Mouse (Mus musculus): ENCODE results near the gene Sbno2. TPM values are rescaled to one million over a fixed set of nuclear protein-coding genes. Genes with fewer than 3 reads are reported as not detected.

The Sbno2 gene
- polyA plus RNA-seq, 2 experiments from 2014 or later = 28.4 to 54.8 TPM

DNA sequence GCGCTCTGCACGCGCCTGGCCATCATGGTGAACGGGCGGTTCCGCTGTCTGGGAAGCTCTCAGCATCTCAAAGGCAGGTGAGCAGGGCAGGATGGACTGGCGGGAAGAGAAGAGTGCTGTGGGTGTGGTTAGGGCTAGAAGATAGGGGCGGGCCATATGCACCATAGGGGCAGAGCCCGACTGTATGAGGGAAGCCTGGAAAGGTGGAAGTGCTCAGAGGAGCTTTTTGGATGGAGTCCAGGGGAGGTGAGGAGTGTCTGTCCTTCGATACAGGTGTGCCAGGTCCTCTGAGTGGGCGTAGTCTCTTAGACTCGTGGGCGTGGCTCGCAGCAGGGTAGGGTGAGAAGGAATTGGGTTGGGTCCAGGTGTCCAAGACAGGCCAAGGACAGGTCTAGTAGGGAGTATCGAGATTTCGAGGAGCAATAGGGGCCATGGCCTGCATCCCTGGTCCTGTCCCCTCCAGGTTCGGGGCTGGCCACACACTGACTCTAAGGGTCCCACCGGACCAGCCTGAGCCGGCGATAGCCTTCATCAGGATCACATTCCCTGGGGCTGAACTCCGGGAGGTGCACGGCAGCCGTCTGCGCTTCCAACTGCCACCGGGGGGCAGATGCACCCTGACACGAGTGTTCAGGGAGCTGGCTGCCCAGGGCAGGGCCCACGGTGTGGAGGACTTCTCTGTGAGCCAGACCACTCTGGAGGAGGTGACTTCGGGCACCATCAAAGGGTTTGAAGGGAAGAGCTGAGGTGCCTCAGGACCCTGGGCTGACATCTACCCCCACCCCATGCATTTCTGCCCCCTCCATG, 90.7 kb downstream of the Sbno2 start:
- ATAC-seq = no peak

DNA sequence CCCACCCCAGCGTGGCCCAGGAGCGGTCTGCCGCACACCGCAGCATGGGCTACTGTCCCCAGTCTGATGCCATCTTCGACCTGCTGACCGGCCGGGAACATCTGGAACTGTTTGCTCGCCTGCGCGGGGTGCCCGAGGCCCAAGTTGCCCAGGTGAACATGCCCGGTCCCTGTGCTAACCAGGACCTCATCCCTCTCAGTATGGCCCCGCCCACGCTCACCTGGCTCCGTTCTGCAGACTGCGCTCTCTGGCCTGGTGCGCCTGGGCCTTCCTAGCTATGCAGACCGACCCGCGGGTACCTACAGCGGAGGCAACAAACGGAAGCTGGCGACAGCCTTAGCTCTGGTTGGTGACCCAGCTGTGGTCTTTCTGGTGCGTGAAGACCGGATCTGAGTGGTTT, 91.8 kb downstream of the Sbno2 start:
- no peak for ATAC-seq

DNA sequence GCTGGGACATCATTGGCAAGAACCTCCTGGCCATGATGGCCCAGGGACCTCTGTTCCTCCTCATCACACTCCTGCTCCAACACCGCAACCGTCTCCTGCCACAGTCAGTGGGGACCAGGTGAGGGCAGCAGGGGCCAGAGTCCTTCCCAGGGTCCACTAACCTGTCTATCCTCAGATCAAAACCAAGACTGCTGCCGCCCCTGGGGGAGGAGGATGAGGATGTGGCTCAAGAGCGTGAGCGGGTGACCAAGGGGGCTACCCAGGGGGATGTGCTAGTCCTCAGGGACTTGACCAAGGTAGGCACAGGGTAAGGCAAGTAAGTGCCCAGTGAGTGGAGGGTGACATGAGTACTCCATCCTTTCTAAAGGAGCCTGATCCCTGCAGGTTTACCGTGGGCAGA, 93.6 kb downstream of the Sbno2 start:
- ATAC-seq = no peak

Other genes starting within 250 kb of the Sbno2 start
- not detected for gene Prtn3, start 231.1 kb downstream of the Sbno2 start, polyA plus RNA-seq (2017; shearing (Covaris generic))
- gene Plppr3, start 230.9 kb downstream of the Sbno2 start, polyA plus RNA-seq (2017; shearing (Covaris generic)) = 1 to 10 TPM; 2.1 to 4.5 TPM
- not detected for gene Elane, start 219.3 kb downstream of the Sbno2 start, polyA plus RNA-seq (2017; shearing (Covaris generic))
- not detected for gene Cfd, start 214.7 kb downstream of the Sbno2 start, polyA plus RNA-seq (2017; shearing (Covaris generic))
- 1 to 10 TPM; 5.0 to 7.7 TPM for gene Med16, start 196.6 kb downstream of the Sbno2 start, polyA plus RNA-seq (2017; shearing (Covaris generic))
- not detected for gene Gm26602, start 194.7 kb downstream of the Sbno2 start, polyA plus RNA-seq (2017; shearing (Covaris generic))
- under 1 TPM in 1 of 2 experiments, not detected in 1; 0.09 TPM for gene Kiss1r, start 188.6 kb downstream of the Sbno2 start, polyA plus RNA-seq (2017; shearing (Covaris generic))
- 100 to 1,000 TPM in 1 of 2 experiments, 10 to 100 TPM in 1; 93.5 to 104 TPM for gene R3hdm4, start 184.4 kb downstream of the Sbno2 start, polyA plus RNA-seq (2017; shearing (Covaris generic))
- 1 to 10 TPM; 2.7 to 3.3 TPM for gene Arid3a, start 178.5 kb downstream of the Sbno2 start, polyA plus RNA-seq (2017; shearing (Covaris generic))
- gene Wdr18, start 145.4 kb downstream of the Sbno2 start, polyA plus RNA-seq (2017; shearing (Covaris generic)) = 10 to 100 TPM; 65.1 to 77.5 TPM
- gene Grin3b, start 134.9 kb downstream of the Sbno2 start, polyA plus RNA-seq (2017; shearing (Covaris generic)) = under 1 TPM in 1 of 2 experiments, not detected in 1; 0.58 TPM
- gene Tmem259, start 121.2 kb downstream of the Sbno2 start, polyA plus RNA-seq (2017; shearing (Covaris generic)) = 1 to 10 TPM; 1.2 to 2.5 TPM
- gene Cnn2, start 117.0 kb downstream of the Sbno2 start, polyA plus RNA-seq (2017; shearing (Covaris generic)) = 100 to 1,000 TPM; 904 to 969 TPM
- gene Abca7, start 109.1 kb downstream of the Sbno2 start, polyA plus RNA-seq (2017; shearing (Covaris generic)) = 10 to 100 TPM; 11.4 to 16.4 TPM
- 100 to 1,000 TPM; 233 to 369 TPM for gene Arhgap45, start 88.9 kb downstream of the Sbno2 start, polyA plus RNA-seq (2017; shearing (Covaris generic))
- gene Polr2e, start 65.8 kb downstream of the Sbno2 start, polyA plus RNA-seq (2017; shearing (Covaris generic)) = 100 to 1,000 TPM; 194 to 220 TPM
- 100 to 1,000 TPM; 450 to 480 TPM for gene Gpx4, start 58.4 kb downstream of the Sbno2 start, polyA plus RNA-seq (2017; shearing (Covaris generic))
- gene Stk11, start 10.2 kb upstream of the Sbno2 start, polyA plus RNA-seq (2017; shearing (Covaris generic)) = 10 to 100 TPM; 19.2 to 30.7 TPM
- 100 to 1,000 TPM; 303 to 370 TPM for gene Atp5d, start 33.1 kb upstream of the Sbno2 start, polyA plus RNA-seq (2017; shearing (Covaris generic))
- gene Cbarp, start 35.3 kb upstream of the Sbno2 start, polyA plus RNA-seq (2017; shearing (Covaris generic)) = 1 to 10 TPM; 1.3 to 1.4 TPM
- gene Midn, start 42.7 kb upstream of the Sbno2 start, polyA plus RNA-seq (2017; shearing (Covaris generic)) = 1 to 10 TPM; 4.6 to 8.2 TPM
- 100 to 1,000 TPM; 124 to 272 TPM for gene Cirbp, start 60.4 kb upstream of the Sbno2 start, polyA plus RNA-seq (2017; shearing (Covaris generic))
- gene 1600002K03Rik, start 67.4 kb upstream of the Sbno2 start, polyA plus RNA-seq (2017; shearing (Covaris generic)) = 10 to 100 TPM; 21.6 to 23.5 TPM
- gene Efna2, start 73.9 kb upstream of the Sbno2 start, polyA plus RNA-seq (2017; shearing (Covaris generic)) = under 1 TPM in 1 of 2 experiments, not detected in 1; 0.28 TPM
- gene Mum1, start 120.9 kb upstream of the Sbno2 start, polyA plus RNA-seq (2017; shearing (Covaris generic)) = 10 to 100 TPM; 73.3 to 96.9 TPM
- 100 to 1,000 TPM; 231 to 237 TPM for gene Ndufs7, start 143.6 kb upstream of the Sbno2 start, polyA plus RNA-seq (2017; shearing (Covaris generic))
- under 1 TPM in 1 of 2 experiments, not detected in 1; 0.47 TPM for gene Gamt, start 155.4 kb upstream of the Sbno2 start, polyA plus RNA-seq (2017; shearing (Covaris generic))
- 10 to 100 TPM; 10.4 to 14.7 TPM for gene Dazap1, start 155.9 kb upstream of the Sbno2 start, polyA plus RNA-seq (2017; shearing (Covaris generic))
- 1,000 to 10,000 TPM; 1,622 to 1,794 TPM for gene Rps15, start 186.9 kb upstream of the Sbno2 start, polyA plus RNA-seq (2017; shearing (Covaris generic))
- under 1 TPM in 1 of 2 experiments, not detected in 1; 0.16 TPM for gene Apc2, start 190.4 kb upstream of the Sbno2 start, polyA plus RNA-seq (2017; shearing (Covaris generic))
- 10 to 100 TPM; 47.1 to 59.9 TPM for gene 2310011J03Rik, start 215.0 kb upstream of the Sbno2 start, polyA plus RNA-seq (2017; shearing (Covaris generic))
- 10 to 100 TPM; 11.9 to 12.3 TPM for gene Pcsk4, start 223.9 kb upstream of the Sbno2 start, polyA plus RNA-seq (2017; shearing (Covaris generic))
- under 1 TPM in 1 of 2 experiments, not detected in 1; 0.51 TPM for gene Reep6, start 224.4 kb upstream of the Sbno2 start, polyA plus RNA-seq (2017; shearing (Covaris generic))
- not detected for gene Adamtsl5, start 242.8 kb upstream of the Sbno2 start, polyA plus RNA-seq (2017; shearing (Covaris generic))

Data from CD4-positive, CD25-positive, alpha-beta regulatory T cell, adult 4 months (primary cell).